Mouse (Mus musculus) adipocyte (in vitro differentiated cells): Measurements from ENCODE around the gene Use1.

Source experiments
- DNase-seq: peaks from one replicate; pipeline ENCODE4 v3.0.0-alpha.2; 2016; ENCODE audit warnings: low spot score

Use1 gene

DNA sequence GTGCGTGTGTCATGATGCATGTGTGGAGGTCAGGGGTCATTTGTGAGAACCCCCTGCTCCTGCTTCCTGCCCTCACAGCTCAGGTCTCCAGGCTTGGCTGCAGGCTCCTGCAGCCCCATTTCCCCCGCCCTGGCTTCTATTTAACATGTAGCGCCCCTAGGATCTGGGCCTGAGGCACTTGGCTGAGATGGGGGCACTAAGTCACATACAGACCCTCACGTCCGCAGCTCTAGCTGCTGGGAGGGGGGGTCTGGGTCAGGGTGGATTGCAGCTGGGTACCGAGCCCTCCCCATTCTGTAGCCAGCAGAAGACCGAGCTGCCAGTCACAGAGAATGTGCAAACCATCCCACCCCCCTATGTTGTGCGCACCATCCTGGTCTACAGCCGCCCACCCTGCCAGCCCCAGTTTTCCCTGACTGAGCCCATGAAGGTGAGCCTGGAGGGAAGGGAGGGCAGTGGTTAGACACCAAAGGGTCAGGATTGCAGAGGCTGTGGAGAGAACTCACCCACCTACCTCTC, 35.9 kb downstream of the Use1 start:
- no peak for DNase-seq

DNA sequence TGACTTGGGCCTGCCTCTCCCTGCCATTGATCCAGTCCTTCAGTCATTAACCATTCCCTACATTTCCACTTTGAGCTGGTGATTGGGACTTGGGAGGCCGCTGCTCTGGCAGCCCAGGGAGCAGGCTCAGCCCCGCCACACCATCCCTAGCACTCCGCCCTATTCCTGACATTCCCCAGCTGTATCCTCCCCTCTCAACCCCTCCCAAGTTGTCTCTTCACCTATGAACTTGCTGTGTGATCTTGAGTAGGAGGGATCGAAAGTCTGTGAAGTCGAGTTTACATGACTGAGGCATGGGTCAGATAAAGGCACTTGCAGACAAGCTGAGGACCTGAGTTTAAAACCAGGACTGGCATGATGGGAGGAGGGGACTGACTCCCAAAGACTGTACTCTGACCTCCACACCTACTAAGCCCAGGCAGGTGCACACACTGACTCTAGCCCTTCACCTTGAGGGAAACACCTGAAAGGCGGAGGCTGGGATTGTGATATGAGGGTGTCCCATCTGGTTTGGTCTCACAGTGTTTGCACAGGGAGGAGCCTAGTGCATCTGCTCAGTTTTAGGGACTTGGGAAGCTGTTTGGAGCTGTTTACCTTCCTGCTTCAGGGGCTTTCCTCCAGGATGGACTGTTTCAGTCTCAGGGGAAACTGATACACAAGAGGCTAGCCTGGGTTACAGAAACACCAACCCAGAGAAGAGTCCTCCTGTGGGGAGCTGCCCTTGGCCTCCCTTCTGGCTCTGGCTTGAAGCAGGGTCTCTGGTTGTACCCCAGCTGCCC, 36.6 kb downstream of the Use1 start:
- no peak for DNase-seq

DNA sequence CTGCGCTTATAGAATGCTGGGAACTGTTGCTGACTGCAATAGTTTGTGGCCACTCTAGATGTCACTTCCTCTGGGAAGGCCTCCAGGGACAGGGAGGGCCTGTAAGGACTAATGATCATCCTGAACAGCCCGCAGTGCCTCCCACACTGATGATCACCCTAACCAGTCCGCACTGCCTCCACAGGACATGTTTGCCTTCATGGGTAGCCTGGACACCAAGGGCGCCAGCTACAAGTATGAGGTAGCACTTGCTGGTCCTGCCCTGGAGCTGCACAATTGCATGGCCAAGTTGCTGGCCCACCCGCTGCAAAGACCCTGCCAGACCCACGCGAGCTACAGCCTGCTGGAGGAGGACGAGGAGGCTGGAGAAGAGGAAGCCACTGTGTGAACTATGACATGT, 37.4 kb downstream of the Use1 start:
- no peak for DNase-seq

DNA sequence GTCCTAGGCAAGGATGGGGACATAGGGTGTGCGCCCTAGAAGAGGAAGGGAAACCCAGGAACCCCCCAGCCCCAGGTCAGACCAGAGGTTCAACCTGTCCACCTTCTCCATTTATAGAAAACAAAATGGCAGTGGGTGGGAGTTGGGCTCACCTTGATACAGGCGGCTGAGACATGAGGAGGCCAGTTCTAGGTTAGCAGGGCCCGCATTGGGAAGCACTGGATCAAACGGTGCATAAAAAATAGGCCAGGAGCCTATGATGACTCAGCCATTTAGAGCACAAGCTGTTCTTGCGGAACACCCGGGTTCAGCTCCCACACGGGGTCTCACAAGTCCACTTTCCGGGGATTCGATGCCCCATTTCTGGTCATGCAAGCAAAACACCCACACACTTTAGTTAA, 38.3 kb downstream of the Use1 start:
- peak; percentile 47 for DNase-seq

DNA sequence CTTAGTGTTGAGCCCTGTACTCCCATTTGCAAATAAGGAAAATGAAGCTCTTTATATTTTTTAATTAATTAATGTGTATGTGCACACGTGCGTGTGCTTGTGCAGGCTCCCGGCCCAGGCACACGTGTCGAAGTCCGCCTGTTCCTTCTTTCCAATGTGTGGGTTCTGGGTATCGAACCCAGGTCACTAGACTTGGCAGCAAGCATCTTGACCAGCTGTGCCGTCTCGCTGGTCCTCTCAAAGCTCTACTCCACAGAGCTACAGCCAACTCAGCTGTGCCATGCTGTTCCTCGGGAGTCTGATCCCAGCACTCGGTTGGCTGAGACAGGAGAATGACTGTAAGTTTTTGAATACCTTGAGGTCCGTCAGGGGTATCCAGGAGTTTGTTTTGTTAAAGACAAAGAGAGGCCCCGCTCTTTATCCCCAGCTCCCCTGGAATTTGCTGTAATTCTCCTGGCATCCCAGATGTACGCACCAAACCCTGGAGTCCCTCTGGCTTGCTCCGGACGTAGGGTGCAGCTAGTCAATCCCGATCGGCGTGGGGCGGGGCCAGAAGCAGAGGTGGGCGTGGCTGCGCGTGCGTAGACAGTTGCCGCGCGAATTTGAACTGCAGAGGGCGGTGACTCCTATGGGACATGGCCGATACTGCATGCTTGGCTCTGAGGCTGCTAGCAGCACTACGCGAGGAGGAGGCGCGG, 38.9 kb downstream of the Use1 start, which contains the start of gene Ankle1:
Gene Ankle1 (plus strand): TSS at position 610 of the 698 bp plus-strand sequence.
- peak; percentile 92 for DNase-seq

DNA sequence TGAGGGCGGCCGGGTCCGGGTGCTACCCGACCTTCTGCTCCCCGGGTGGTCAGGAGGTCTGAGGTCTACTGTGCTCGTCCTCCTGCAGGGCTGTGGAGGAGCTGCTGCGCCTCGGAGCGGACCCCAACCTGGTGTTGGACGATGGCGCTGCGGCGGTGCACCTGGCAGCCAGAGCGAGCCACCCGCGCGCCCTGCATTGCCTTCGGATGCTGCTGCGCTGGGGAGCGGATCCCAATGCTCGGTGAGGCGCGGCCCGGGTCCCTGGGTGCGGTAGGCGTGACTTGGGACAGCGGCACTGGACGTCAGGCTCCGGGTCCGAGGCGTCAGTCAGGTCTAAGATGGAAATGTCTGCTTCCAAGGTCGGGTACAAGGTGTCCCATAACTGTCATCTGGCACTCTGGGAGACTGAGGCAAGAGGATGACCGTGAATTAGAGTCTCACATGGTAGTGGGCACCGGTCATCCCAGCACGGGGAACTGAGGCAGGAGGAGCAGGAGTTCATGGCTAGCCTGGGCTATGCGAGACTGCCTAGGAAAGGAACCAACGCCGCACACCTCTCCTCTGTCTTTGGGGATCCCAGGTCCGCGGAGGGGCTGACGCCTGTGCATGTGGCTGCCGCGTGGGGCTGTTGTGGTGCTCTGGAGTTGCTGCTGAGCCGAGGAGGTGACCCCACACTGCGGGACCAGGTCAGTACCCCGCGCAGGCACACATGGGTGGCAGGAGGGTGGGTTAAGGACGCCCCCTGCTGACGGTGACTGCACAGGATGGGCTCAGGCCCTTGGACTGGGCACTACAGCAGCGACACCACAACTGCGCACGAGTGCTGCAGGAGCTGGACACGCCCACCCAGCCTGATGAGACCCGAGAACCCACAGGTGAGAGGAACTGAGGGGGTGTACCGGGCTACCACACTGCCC, 39.7 kb downstream of the Use1 start:
- no peak for DNase-seq

DNA sequence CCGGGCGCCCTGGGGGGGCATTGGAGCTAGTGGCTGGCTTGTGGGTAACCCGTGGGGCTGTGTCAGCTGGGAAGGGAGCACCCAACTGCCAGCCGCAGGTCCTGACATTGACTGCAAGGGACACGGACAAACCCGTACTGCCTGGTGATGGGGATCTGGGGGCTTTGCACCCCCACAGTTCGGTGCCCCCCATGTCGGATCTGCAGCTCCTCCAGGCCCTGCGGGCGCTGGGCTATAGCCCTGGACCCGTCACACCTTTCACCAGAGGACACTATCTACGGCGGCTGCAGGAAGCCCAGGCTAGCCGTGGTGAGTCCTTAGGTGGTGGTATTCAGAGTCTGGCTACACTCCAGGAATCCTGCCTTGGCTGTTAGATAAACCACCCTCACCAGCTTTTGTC, 40.8 kb downstream of the Use1 start:
- DNase-seq = no peak

DNA sequence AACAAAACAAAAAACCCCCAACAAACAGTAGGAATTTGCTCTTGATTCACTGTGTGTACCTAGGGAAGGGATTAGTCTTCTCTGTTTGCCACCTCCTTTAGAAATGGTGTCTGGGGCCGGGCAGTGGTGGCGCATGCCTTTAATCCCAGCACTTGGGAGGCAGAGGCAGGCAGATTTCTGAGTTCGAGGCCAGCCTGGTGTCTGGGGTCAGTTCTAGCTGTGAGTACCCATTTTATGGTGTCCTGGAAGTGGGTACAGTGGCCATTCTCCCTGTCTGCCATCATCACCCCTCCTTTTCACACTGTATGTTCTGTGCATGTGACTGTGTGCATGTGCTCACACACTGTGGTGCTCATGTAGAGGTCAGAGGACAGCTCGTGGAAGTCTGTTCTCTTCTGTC, 41.6 kb downstream of the Use1 start:
- DNase-seq = no peak

DNA sequence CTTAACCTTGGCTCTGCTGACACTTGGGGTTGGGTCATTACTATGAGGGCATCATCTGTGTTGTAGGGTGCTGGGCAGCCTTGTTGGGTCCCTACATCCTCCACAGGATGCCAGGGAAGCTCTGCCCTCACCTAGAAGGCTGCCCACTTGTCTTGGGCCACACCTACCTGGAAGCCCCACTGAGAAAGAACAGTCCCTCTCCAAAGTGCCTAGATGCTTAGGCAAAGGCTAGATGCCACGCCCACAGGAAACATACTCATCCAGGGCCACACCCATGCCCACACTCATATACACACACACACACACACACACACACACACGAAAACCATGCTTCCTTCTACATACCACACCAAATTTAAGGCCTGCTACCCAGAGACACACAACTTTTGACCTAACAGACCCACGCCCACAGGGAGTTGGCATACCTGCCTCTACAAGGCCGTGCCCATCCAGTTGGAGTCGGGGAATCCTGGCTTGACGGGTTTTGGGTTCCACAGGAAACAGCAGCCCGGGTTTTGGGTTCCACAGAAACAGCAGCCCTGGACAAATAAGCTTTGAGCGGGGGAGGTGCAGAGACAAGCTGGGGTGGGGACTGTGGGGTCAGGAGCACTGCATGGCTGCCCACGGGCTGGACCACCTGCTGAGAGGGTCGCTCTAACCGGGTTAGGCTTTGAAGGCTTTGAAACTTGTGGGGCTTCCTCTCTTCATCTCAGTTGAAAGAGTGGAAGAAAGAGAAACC, 45.1 kb downstream of the Use1 start:
- no peak for DNase-seq
